17 mouse cellular contexts compared by ENCODE assay signal in the genomic region with DNA sequence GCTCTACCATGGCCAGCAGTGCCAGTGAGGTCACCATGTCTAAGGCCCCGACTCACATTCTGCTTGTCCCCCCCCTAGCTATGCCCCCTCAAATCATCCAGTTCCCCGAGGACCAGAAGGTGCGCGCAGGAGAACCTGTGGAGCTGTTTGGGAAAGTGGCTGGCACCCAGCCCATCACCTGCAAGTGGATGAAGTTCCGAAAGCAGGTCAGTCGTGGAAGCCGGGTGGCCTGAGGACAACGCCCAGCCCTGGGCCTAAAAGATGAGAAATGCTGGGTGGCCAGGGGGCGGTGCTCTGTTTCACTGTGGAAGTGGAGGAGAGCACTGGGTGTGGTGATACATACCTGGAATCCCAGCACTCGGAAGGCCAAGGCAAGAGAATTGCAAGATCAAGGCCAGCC.
"Had no signal": no experiment of that assay in that cellular context is flagged by ENCODE, and none has a peak within 500 bp of the region (broad histone marks: within the 10 kb centered on the region; RNA-seq: fewer than 3 reads in every experiment).

No protein-coding gene starts in this region.

- H3K27me3 ChIP-seq: lung, embryonic 15.5 days; neural tube, embryonic 13.5 days; neural tube, embryonic 15.5 days had no signal

- H3K9ac ChIP-seq: lung, embryonic 15.5 days; midbrain, embryonic 12.5 days; neural tube, embryonic 13.5 days; neural tube, embryonic 15.5 days had no signal

- H3K4me3 ChIP-seq: lung, embryonic 15.5 days; midbrain, embryonic 10.5 days; midbrain, embryonic 12.5 days; myocyte; neural tube, embryonic 13.5 days; neural tube, embryonic 15.5 days had no signal

- H3K27ac ChIP-seq: midbrain, embryonic 10.5 days; midbrain, embryonic 12.5 days; neural tube, embryonic 13.5 days; neural tube, embryonic 15.5 days had no signal

- H3K9me3 ChIP-seq: lung, embryonic 15.5 days; neural tube, embryonic 15.5 days had no signal

- H3K4me2 ChIP-seq: lung, embryonic 15.5 days; midbrain, embryonic 12.5 days; neural tube, embryonic 13.5 days; neural tube, embryonic 15.5 days had no signal

- ATAC-seq: midbrain, embryonic 16.5 days had no signal

- DNase-seq: lung, postnatal 10 days; midbrain, embryonic 14.5 days; retina, postnatal 1 day; right cerebral cortex, adult 18-20 months; right cerebral cortex, postnatal 25 days; right cerebral cortex, postnatal 4 days; spleen, adult 18-20 months; thymus, adult 18-20 months; thymus, postnatal 14 days; thymus, postnatal 36 days had no signal

- H3K36me3 ChIP-seq: midbrain, embryonic 12.5 days; neural tube, embryonic 13.5 days had no signal
